ENCODE assay signal across 8 mouse cellular contexts in genomic region chr2:128965505-128966105, GRCm38 (mm10). TPM values are rescaled to one million over a fixed set of nuclear protein-coding genes. Genes with fewer than 3 reads are reported as not detected.
DNase-seq lines count a peak whose midpoint lies in the region; ATAC-seq and TF ChIP-seq lines count a peak whose summit lies in the region.
"Had no signal": no experiment of that assay in that cellular context is flagged by ENCODE, and none has a peak within 500 bp of the region (broad histone marks: within the 10 kb centered on the region; RNA-seq: fewer than 3 reads in every experiment).

No protein-coding gene starts in this region.

- DNase-seq in spleen, adult 2 months (ENCODE audit: low read depth in 1 of 2, low spot score in 2 of 2) = no peak
- no peak for DNase-seq in spleen, postnatal 14 days (ENCODE audit: low spot score in 2 of 2)
- no peak for DNase-seq in gastrocnemius, adult 8-10 months (ENCODE audit: low spot score in 2 of 2)
- DNase-seq: lung, postnatal 36 days had no signal

- no peak overlapping the region for H3K4me3 ChIP-seq in spleen, adult 2 months (ENCODE audit: extremely low read depth, insufficient read depth, insufficient read length)
- no peak overlapping the region; the same call in 1 of the 2 replicates for H3K4me3 ChIP-seq in embryonic facial prominence, embryonic 15.5 days (replicated peaks)
- H3K4me3 ChIP-seq in limb, embryonic 12.5 days (replicated peaks) = no peak overlapping the region; the same call in 1 of the 2 replicates
- no peak overlapping the region for H3K4me3 ChIP-seq in stomach, embryonic 16.5 days (replicated peaks; ENCODE audit: low read length)

- no peaks in the 10 kb centered on the region for H3K36me3 ChIP-seq in spleen, adult 2 months (ENCODE audit: control insufficient read depth, insufficient read depth, low read length)
- H3K36me3 ChIP-seq in embryonic facial prominence, embryonic 15.5 days = no peaks in the 10 kb centered on the region
- no peaks in the 10 kb centered on the region for H3K36me3 ChIP-seq in limb, embryonic 12.5 days
- no peaks in the 10 kb centered on the region for H3K36me3 ChIP-seq in stomach, embryonic 16.5 days (ENCODE audit: control insufficient read depth, insufficient read depth, low read length)

- no peak overlapping the region for H3K9ac ChIP-seq in embryonic facial prominence, embryonic 15.5 days
- H3K9ac ChIP-seq in limb, embryonic 12.5 days (replicated peaks) = 0 out of 2 replicates have a peak overlapping the region, but pooled peaks have one; percentile 8
- peak overlapping the region; percentile 38; the same call in 1 of the 2 replicates for H3K9ac ChIP-seq in stomach, embryonic 16.5 days (ENCODE audit: low read length)

- H3K27me3 ChIP-seq in spleen, adult 2 months (ENCODE audit: control insufficient read depth, insufficient read depth, low read length) = no peaks in the 10 kb centered on the region
- no peaks in the 10 kb centered on the region for H3K27me3 ChIP-seq in embryonic facial prominence, embryonic 15.5 days
- no peaks in the 10 kb centered on the region for H3K27me3 ChIP-seq in limb, embryonic 12.5 days
- no peaks in the 10 kb centered on the region for H3K27me3 ChIP-seq in stomach, embryonic 16.5 days (ENCODE audit: control insufficient read depth, insufficient read depth, low read length)

- no peaks in the 10 kb centered on the region for H3K4me1 ChIP-seq in spleen, adult 2 months (ENCODE audit: control insufficient read depth, insufficient read depth, insufficient read length)
- peaks cover 7% of the 10 kb centered on the region for H3K4me1 ChIP-seq in embryonic facial prominence, embryonic 15.5 days
- peaks cover 8% of the 10 kb centered on the region for H3K4me1 ChIP-seq in limb, embryonic 12.5 days (replicated peaks)
- H3K4me1 ChIP-seq in stomach, embryonic 16.5 days (ENCODE audit: control insufficient read depth, insufficient read depth, low read length) = 0 out of 2 replicates have a peak, but pooled peaks cover 7% of the 10 kb centered on the region

- 0 out of 2 replicates have a peak overlapping the region, but pooled peaks have one; percentile 22 for H3K27ac ChIP-seq in spleen, adult 2 months (ENCODE audit: insufficient read depth, low read length)
- H3K27ac ChIP-seq in embryonic facial prominence, embryonic 15.5 days (replicated peaks) = peak overlapping the region; percentile 65; the same call in 1 of the 2 replicates
- H3K27ac ChIP-seq in limb, embryonic 12.5 days = peak overlapping the region; percentile 92
- peak overlapping the region; percentile 76 for H3K27ac ChIP-seq in stomach, embryonic 16.5 days (ENCODE audit: low read length)

- TF ChIP-seq POLR2A in spleen, adult 2 months (IDR thresholded peaks at IDR 0.05; ENCODE audit: low read depth, low read length) = no peak

- TF ChIP-seq CTCF in spleen, adult 2 months (IDR thresholded peaks at IDR 0.05; ENCODE audit: extremely low read depth, insufficient read depth, insufficient read length, insufficient replicate concordance) = no peak

- no peak for ATAC-seq in embryonic facial prominence, embryonic 15.5 days (ENCODE audit: insufficient number of reproducible peaks, low FRiP score, low TSS enrichment, low read depth)
- no peak for ATAC-seq in limb, embryonic 12.5 days (ENCODE audit: insufficient number of reproducible peaks, insufficient read depth, low FRiP score, low TSS enrichment, low read depth)
- ATAC-seq in stomach, embryonic 16.5 days (ENCODE audit: insufficient read depth, low FRiP score) = no peak
- ATAC-seq in CD4-positive, CD25-positive, alpha-beta regulatory T cell, adult 4 months = no peak

- H3K9me3 ChIP-seq in embryonic facial prominence, embryonic 15.5 days (replicated peaks) = no peaks in the 10 kb centered on the region
- no peaks in the 10 kb centered on the region for H3K9me3 ChIP-seq in limb, embryonic 12.5 days
- H3K9me3 ChIP-seq in stomach, embryonic 16.5 days (replicated peaks; ENCODE audit: control insufficient read depth, low read length) = no peaks in the 10 kb centered on the region

- WGBS in spleen, adult 2 months = 70% methylated on average over 5 of the region's 5 CpGs
- WGBS in embryonic facial prominence, embryonic 15.5 days = 45% methylated on average over 5 of the region's 5 CpGs
- WGBS in limb, embryonic 12.5 days = 28% methylated on average over 5 of the region's 5 CpGs
- 51% methylated on average over 5 of the region's 5 CpGs for WGBS in stomach, embryonic 16.5 days

- peak overlapping the region; percentile 50 for H3K4me2 ChIP-seq in embryonic facial prominence, embryonic 15.5 days (replicated peaks)
- H3K4me2 ChIP-seq in limb, embryonic 12.5 days = peak overlapping the region; percentile 61
- peak overlapping the region; percentile 58; the same call in 1 of the 2 replicates for H3K4me2 ChIP-seq in stomach, embryonic 16.5 days (ENCODE audit: low read depth, low read length)

RNA-seq across cellular contexts. Expression of gene Zc3h6, which starts 1.6 kb away (rescaled TPM):
- polyA plus RNA-seq in spleen, adult 2 months (2012; rRNA removed) = 1.4 TPM in 2 replicates
- 2.4 and 2.5 TPM in 2 replicates for polyA plus RNA-seq in embryonic facial prominence, embryonic 15.5 days (2015; fragmentation: Nextera tagmentation; extraction: Ambion mirVana)
- polyA plus RNA-seq in limb, embryonic 12.5 days (2016; fragmentation: Nextera tagmentation; extraction: Ambion mirVana) = 2.8 and 3.5 TPM in 2 replicates
- 0.95 and 1.5 TPM in 2 replicates for polyA plus RNA-seq in stomach, embryonic 16.5 days (2015; fragmentation: Nextera tagmentation; extraction: Ambion mirVana)
- total RNA-seq in gastrocnemius, adult 8-10 months (2022) = 10 to 100 TPM in 2 of 4 experiments, 1 to 10 TPM in 2; 6.4 to 11.8 (median 10.0) TPM
- 10 to 100 TPM in 1 of 2 experiments, 1 to 10 TPM in 1; 9.6 to 11.9 TPM for polyA plus RNA-seq in CD4-positive, CD25-positive, alpha-beta regulatory T cell, adult 4 months (2017; shearing (Covaris generic))

RNA-seq across cellular contexts. Expression of gene Gm10762, which starts 1.9 kb away (rescaled TPM):
- 2.7 and 3.1 TPM in 2 replicates for polyA plus RNA-seq in spleen, adult 2 months (2012; rRNA removed)
- polyA plus RNA-seq in embryonic facial prominence, embryonic 15.5 days (2015; fragmentation: Nextera tagmentation; extraction: Ambion mirVana) = 15.8 and 16.2 TPM in 2 replicates
- polyA plus RNA-seq in limb, embryonic 12.5 days (2016; fragmentation: Nextera tagmentation; extraction: Ambion mirVana) = 31.4 and 34.8 TPM in 2 replicates
- polyA plus RNA-seq in stomach, embryonic 16.5 days (2015; fragmentation: Nextera tagmentation; extraction: Ambion mirVana) = 5.5 and 7.3 TPM in 2 replicates
- total RNA-seq in gastrocnemius, adult 8-10 months (2022) = 10 to 100 TPM; 16.0 to 22.3 (median 18.3) TPM
- polyA plus RNA-seq in CD4-positive, CD25-positive, alpha-beta regulatory T cell, adult 4 months (2017; shearing (Covaris generic)) = 1 to 10 TPM; 1.7 to 2.2 TPM

RNA-seq across cellular contexts. Expression of gene Zc3h8, which starts 21.7 kb away (rescaled TPM):
- polyA plus RNA-seq in spleen, adult 2 months (2012; rRNA removed) = 0.63 and 1.0 TPM in 2 replicates
- 6.4 and 6.8 TPM in 2 replicates for polyA plus RNA-seq in embryonic facial prominence, embryonic 15.5 days (2015; fragmentation: Nextera tagmentation; extraction: Ambion mirVana)
- polyA plus RNA-seq in limb, embryonic 12.5 days (2016; fragmentation: Nextera tagmentation; extraction: Ambion mirVana) = 9.2 and 9.4 TPM in 2 replicates
- 5.5 and 6.1 TPM in 2 replicates for polyA plus RNA-seq in stomach, embryonic 16.5 days (2015; fragmentation: Nextera tagmentation; extraction: Ambion mirVana)
- total RNA-seq in gastrocnemius, adult 8-10 months (2022) = 1 to 10 TPM; 7.8 to 9.9 (median 8.0) TPM
- polyA plus RNA-seq in CD4-positive, CD25-positive, alpha-beta regulatory T cell, adult 4 months (2017; shearing (Covaris generic)) = 1 to 10 TPM; 6.4 to 8.7 TPM

Comparison
In these comparisons a context has a peak if more than half of its experiments do, and no peak if none do; other contexts are left out.
1. H3K27ac ChIP-seq: peak in every context shown above with its lines; median percentile 92 in limb, embryonic 12.5 days; 76 in stomach, embryonic 16.5 days; 65 in embryonic facial prominence, embryonic 15.5 days; 22 in spleen, adult 2 months.